Mouse (Mus musculus): ENCODE data around the gene Myo3b. TPM values are rescaled to one million over a fixed set of nuclear protein-coding genes. Genes with fewer than 3 reads are reported as not detected.

Myo3b gene
- polyA plus RNA-seq, 1 experiment from 2014 or later, result not detected

- ATAC-seq, result no peak
- no peaks in the 10 kb centered on the region; the same call in 1 of the 2 replicates for H3K27me3 ChIP-seq (replicated peaks; ENCODE audit: control insufficient read depth, insufficient read depth, low read length)
- TF ChIP-seq CTCF (IDR thresholded peaks at IDR 0.05; ENCODE audit: low read depth), result peak; percentile 67
- H3K9ac ChIP-seq (ENCODE audit: low read depth, low read length), result no peak overlapping the region
- H3K4me2 ChIP-seq (replicated peaks; ENCODE audit: low read depth), result no peak overlapping the region
- H3K9me3 ChIP-seq (ENCODE audit: control insufficient read depth), result no peaks in the 10 kb centered on the region
- H3K27ac ChIP-seq (ENCODE audit: low read depth, low read length), result no peak overlapping the region
- no peaks in the 10 kb centered on the region for H3K36me3 ChIP-seq (ENCODE audit: control insufficient read depth, insufficient read depth)
- no peak overlapping the region for H3K4me3 ChIP-seq (ENCODE audit: low read depth, low read length)
- WGBS, result 24% methylated on average over 13 of the region's 13 CpGs
- H3K4me1 ChIP-seq (replicated peaks; ENCODE audit: control insufficient read depth, insufficient read depth, low read length), result no peaks in the 10 kb centered on the region
These were observed 239.7 kb downstream of the Myo3b start for GRCm38 (mm10) chr2:70278425-70279277.

- Histone ChIP-seq H3K27ac (ENCODE audit: low read depth, low read length) (no peak overlapping the region), H3K36me3 (ENCODE audit: control insufficient read depth, insufficient read depth) (no peaks in the 10 kb centered on the region), H3K9me3 (ENCODE audit: control insufficient read depth) (no peaks in the 10 kb centered on the region), H3K9ac (ENCODE audit: low read depth, low read length) (no peak overlapping the region), H3K27me3 (replicated peaks; ENCODE audit: control insufficient read depth, insufficient read depth, low read length) (no peaks in the 10 kb centered on the region), H3K4me1 (replicated peaks; ENCODE audit: control insufficient read depth, insufficient read depth, low read length) (no peaks in the 10 kb centered on the region), H3K4me3 (ENCODE audit: low read depth, low read length) (no peak overlapping the region), H3K4me2 (replicated peaks; ENCODE audit: low read depth) (no peak overlapping the region)
- WGBS, result 69% methylated on average over 1 of the region's 1 CpGs
- no peak for ATAC-seq
- TF ChIP-seq CTCF (IDR thresholded peaks at IDR 0.05; ENCODE audit: low read depth), result no peak
These were observed 245.2 kb downstream of the Myo3b start for GRCm38 (mm10) chr2:70284109-70284508.

- Histone ChIP-seq H3K4me2 (replicated peaks; ENCODE audit: low read depth) (no peak overlapping the region), H3K27ac (ENCODE audit: low read depth, low read length) (no peak overlapping the region), H3K4me3 (ENCODE audit: low read depth, low read length) (no peak overlapping the region), H3K9me3 (ENCODE audit: control insufficient read depth) (no peaks in the 10 kb centered on the region), H3K9ac (ENCODE audit: low read depth, low read length) (no peak overlapping the region), H3K4me1 (replicated peaks; ENCODE audit: control insufficient read depth, insufficient read depth, low read length) (no peaks in the 10 kb centered on the region), H3K36me3 (ENCODE audit: control insufficient read depth, insufficient read depth) (no peaks in the 10 kb centered on the region), H3K27me3 (replicated peaks; ENCODE audit: control insufficient read depth, insufficient read depth, low read length) (no peaks in the 10 kb centered on the region)
- no peak for TF ChIP-seq CTCF (IDR thresholded peaks at IDR 0.05; ENCODE audit: low read depth)
- no peak for ATAC-seq
- 17% methylated on average over 5 of the region's 5 CpGs for WGBS
These were observed 252.1 kb downstream of the Myo3b start for GRCm38 (mm10) chr2:70291063-70291462.

- TF ChIP-seq CTCF (IDR thresholded peaks at IDR 0.05; ENCODE audit: low read depth), result no peak
- Histone ChIP-seq H3K9ac (ENCODE audit: low read depth, low read length) (no peak overlapping the region), H3K4me3 (ENCODE audit: low read depth, low read length) (no peak overlapping the region), H3K4me2 (replicated peaks; ENCODE audit: low read depth) (no peak overlapping the region), H3K9me3 (ENCODE audit: control insufficient read depth) (no peaks in the 10 kb centered on the region), H3K36me3 (ENCODE audit: control insufficient read depth, insufficient read depth) (no peaks in the 10 kb centered on the region), H3K27ac (ENCODE audit: low read depth, low read length) (no peak overlapping the region), H3K27me3 (replicated peaks; ENCODE audit: control insufficient read depth, insufficient read depth, low read length) (no peaks in the 10 kb centered on the region), H3K4me1 (replicated peaks; ENCODE audit: control insufficient read depth, insufficient read depth, low read length) (no peaks in the 10 kb centered on the region)
- no peak for ATAC-seq
- WGBS, result 41% methylated on average over 3 of the region's 3 CpGs
These were observed 253.8 kb downstream of the Myo3b start for GRCm38 (mm10) chr2:70292776-70293175.

GRCm38 (mm10) chr2:70302905-70303304, 264.0 kb downstream of the Myo3b start:
- no peaks in the 10 kb centered on the region for H3K27me3 ChIP-seq (replicated peaks; ENCODE audit: control insufficient read depth, insufficient read depth, low read length)
- H3K4me3 ChIP-seq (ENCODE audit: low read depth, low read length), result no peak overlapping the region
- no peak overlapping the region for H3K4me2 ChIP-seq (replicated peaks; ENCODE audit: low read depth)
- H3K27ac ChIP-seq (ENCODE audit: low read depth, low read length), result no peak overlapping the region
- no peak for TF ChIP-seq CTCF (IDR thresholded peaks at IDR 0.05; ENCODE audit: low read depth)
- H3K9me3 ChIP-seq (ENCODE audit: control insufficient read depth), result no peaks in the 10 kb centered on the region
- no peaks in the 10 kb centered on the region for H3K4me1 ChIP-seq (replicated peaks; ENCODE audit: control insufficient read depth, insufficient read depth, low read length)
- ATAC-seq, result no peak
- no peaks in the 10 kb centered on the region for H3K36me3 ChIP-seq (ENCODE audit: control insufficient read depth, insufficient read depth)
- H3K9ac ChIP-seq (ENCODE audit: low read depth, low read length), result no peak overlapping the region

- Histone ChIP-seq H3K4me1 (replicated peaks; ENCODE audit: control insufficient read depth, insufficient read depth, low read length) (no peaks in the 10 kb centered on the region), H3K9me3 (ENCODE audit: control insufficient read depth) (no peaks in the 10 kb centered on the region), H3K4me2 (replicated peaks; ENCODE audit: low read depth) (no peak overlapping the region), H3K27ac (ENCODE audit: low read depth, low read length) (no peak overlapping the region), H3K36me3 (ENCODE audit: control insufficient read depth, insufficient read depth) (no peaks in the 10 kb centered on the region), H3K4me3 (ENCODE audit: low read depth, low read length) (no peak overlapping the region), H3K9ac (ENCODE audit: low read depth, low read length) (no peak overlapping the region), H3K27me3 (replicated peaks; ENCODE audit: control insufficient read depth, insufficient read depth, low read length) (no peaks in the 10 kb centered on the region)
- ATAC-seq, result no peak
- no peak for TF ChIP-seq CTCF (IDR thresholded peaks at IDR 0.05; ENCODE audit: low read depth)
- 39% methylated on average over 9 of the region's 9 CpGs for WGBS
These were observed 276.2 kb downstream of the Myo3b start for GRCm38 (mm10) chr2:70315125-70315524.

All from intestine, postnatal 0 days (tissue).